In genomic region chr10:60003213-60003752, GRCm38 (mm10) we compare ENCODE assay signal across 8 mouse cellular contexts. TPM values are rescaled to one million over a fixed set of nuclear protein-coding genes. Genes with fewer than 3 reads are reported as not detected.
DNase-seq lines count a peak whose midpoint lies in the region; ATAC-seq and TF ChIP-seq lines count a peak whose summit lies in the region.

No protein-coding gene starts in this region.

- peaks cover 18% of the 10 kb centered on the region for H3K4me1 ChIP-seq in embryonic facial prominence, embryonic 10.5 days
- peaks cover 9% of the 10 kb centered on the region for H3K4me1 ChIP-seq in intestine, embryonic 15.5 days (replicated peaks)

- peaks cover 34% of the 10 kb centered on the region for H3K36me3 ChIP-seq in embryonic facial prominence, embryonic 10.5 days (replicated peaks)
- peaks cover 7% of the 10 kb centered on the region for H3K36me3 ChIP-seq in intestine, embryonic 15.5 days
- peaks cover 3% of the 10 kb centered on the region for H3K36me3 ChIP-seq in myocyte (ENCODE audit: control insufficient read depth, insufficient read depth)

- TF ChIP-seq POLR2A in myocyte (IDR thresholded peaks at IDR 0.05; ENCODE audit: insufficient read length, low read depth) = no peak

- WGBS in embryonic facial prominence, embryonic 10.5 days = under 1% methylated on average over 21 of the region's 21 CpGs
- WGBS in intestine, embryonic 15.5 days = under 1% methylated on average over 21 of the region's 21 CpGs

- no peaks in the 10 kb centered on the region for H3K27me3 ChIP-seq in embryonic facial prominence, embryonic 10.5 days (replicated peaks; ENCODE audit: low read depth, poor library complexity, severe bottlenecking)
- H3K27me3 ChIP-seq in intestine, embryonic 15.5 days (replicated peaks) = no peaks in the 10 kb centered on the region
- no peaks in the 10 kb centered on the region for H3K27me3 ChIP-seq in myocyte (ENCODE audit: control insufficient read depth, insufficient read depth, insufficient read length)

- peak overlapping the region; percentile 33 for H3ac ChIP-seq in myocyte (ENCODE audit: control insufficient read depth, insufficient read length)

- H3K4me2 ChIP-seq in intestine, embryonic 15.5 days (replicated peaks) = peak overlapping the region; percentile 77
- H3K4me2 ChIP-seq in myocyte (ENCODE audit: low read depth) = peak overlapping the region; percentile 89

- H3K27ac ChIP-seq in layer of hippocampus, adult 2 months = peak overlapping the region; percentile 100
- peak overlapping the region; percentile 96 for H3K27ac ChIP-seq in embryonic facial prominence, embryonic 10.5 days (replicated peaks)
- H3K27ac ChIP-seq in intestine, embryonic 15.5 days = peak overlapping the region; percentile 98

- DNase-seq in layer of hippocampus, adult 2 months (ENCODE audit: low spot score in 2 of 2) = no peak
- DNase-seq in layer of hippocampus, adult 9-10 months (ENCODE audit: low spot score) = no peak
- no peak for DNase-seq in embryonic facial prominence, embryonic 10.5 days (ENCODE audit: low spot score)
- no peak for DNase-seq in thymus, postnatal 4 days
- no peak for DNase-seq in right cerebral cortex, adult 18-20 months
- DNase-seq in layer of hippocampus, adult 8-10 months (ENCODE audit: low spot score in 2 of 2) = no peak

- H3K79me2 ChIP-seq in myocyte (ENCODE audit: control insufficient read depth, insufficient read depth) = peaks cover 38% of the 10 kb centered on the region

- no peaks in the 10 kb centered on the region for H3K9me3 ChIP-seq in embryonic facial prominence, embryonic 10.5 days
- H3K9me3 ChIP-seq in intestine, embryonic 15.5 days = no peaks in the 10 kb centered on the region

- H3K9ac ChIP-seq in intestine, embryonic 15.5 days = peak overlapping the region; percentile 38

- no peak; the same call in 1 of the 2 replicates for ATAC-seq in intestine, embryonic 15.5 days

- peak; percentile 38 for TF ChIP-seq CTCF in layer of hippocampus, adult 2 months (conservative IDR thresholded peaks at IDR 0.05)

- peak overlapping the region; percentile 92 for H3K4me3 ChIP-seq in layer of hippocampus, adult 2 months
- peak overlapping the region; percentile 74 for H3K4me3 ChIP-seq in embryonic facial prominence, embryonic 10.5 days
- peak overlapping the region; percentile 66 for H3K4me3 ChIP-seq in intestine, embryonic 15.5 days (replicated peaks)
- peak overlapping the region; percentile 98 for H3K4me3 ChIP-seq in myocyte

TF ChIP-seq in myocyte, 11 proteins besides CTCF, POLR2A, EP300 and RAD21:
- TF ChIP-seq POLR2AphosphoS2 (IDR thresholded peaks at IDR 0.05; ENCODE audit: insufficient read length, low read depth) (no peak), CEBPB (IDR thresholded peaks at IDR 0.05; ENCODE audit: insufficient read depth, poor library complexity, severe bottlenecking) (no peak), USF1 (IDR thresholded peaks at IDR 0.05; ENCODE audit: low read depth) (no peak), E2F4 (IDR thresholded peaks at IDR 0.05; ENCODE audit: insufficient read depth) (no peak), REST (IDR thresholded peaks at IDR 0.05; ENCODE audit: insufficient read depth, insufficient read length) (no peak), TCF3 (IDR thresholded peaks at IDR 0.05; ENCODE audit: insufficient read length, low read depth) (no peak), TCF12 (IDR thresholded peaks at IDR 0.05; ENCODE audit: insufficient read depth, poor library complexity, severe bottlenecking) (no peak), MYOG (IDR thresholded peaks at IDR 0.05; ENCODE audit: control insufficient read depth in 1 of 3, insufficient read depth in 1 of 3, insufficient read length in 2 of 3, low read depth in 2 of 3) (no peak), MYOD1 (IDR thresholded peaks at IDR 0.05; ENCODE audit: control insufficient read depth in 1 of 3, insufficient read length in 2 of 3, low read depth in 2 of 3) (no peak), SRF (IDR thresholded peaks at IDR 0.05; ENCODE audit: control insufficient read depth, insufficient read length, low read depth) (no peak)

RNA-seq across cellular contexts. Expression of gene Anapc16, which starts 0.3 kb away (rescaled TPM):
- 10 to 100 TPM; 64.8 to 71.4 TPM for total RNA-seq in layer of hippocampus, adult 2 months (2021)
- 104 and 109 TPM in 2 replicates for polyA plus RNA-seq in embryonic facial prominence, embryonic 10.5 days (2016; fragmentation: Nextera tagmentation; extraction: Ambion mirVana)
- polyA plus RNA-seq in intestine, embryonic 15.5 days (2015; fragmentation: Nextera tagmentation; extraction: Ambion mirVana) = 99.9 and 101 TPM in 2 replicates
- polyA plus RNA-seq in myocyte (2012; fragmentation: generic; extraction: Trizol) = 127 TPM
- 10 to 100 TPM; 66.2 to 69.6 (median 67.9) TPM for total RNA-seq in layer of hippocampus, adult 8-10 months (2022)

RNA-seq across cellular contexts. Expression of gene Ascc1, which starts 0.7 kb away (rescaled TPM):
- total RNA-seq in layer of hippocampus, adult 2 months (2021) = 10 to 100 TPM; 15.3 to 17.2 TPM
- polyA plus RNA-seq in embryonic facial prominence, embryonic 10.5 days (2016; fragmentation: Nextera tagmentation; extraction: Ambion mirVana) = 35.8 and 41.8 TPM in 2 replicates
- polyA plus RNA-seq in intestine, embryonic 15.5 days (2015; fragmentation: Nextera tagmentation; extraction: Ambion mirVana) = 45.2 and 45.3 TPM in 2 replicates
- polyA plus RNA-seq in myocyte (2012; fragmentation: generic; extraction: Trizol) = 36.7 TPM
- total RNA-seq in layer of hippocampus, adult 8-10 months (2022) = 10 to 100 TPM; 17.0 to 19.1 (median 17.7) TPM

RNA-seq across cellular contexts. Expression of gene Ddit4, which starts 51.6 kb away (rescaled TPM):
- 10 to 100 TPM; 63.6 to 66.7 TPM for total RNA-seq in layer of hippocampus, adult 2 months (2021)
- 35.9 and 42.0 TPM in 2 replicates for polyA plus RNA-seq in embryonic facial prominence, embryonic 10.5 days (2016; fragmentation: Nextera tagmentation; extraction: Ambion mirVana)
- 35.4 and 35.7 TPM in 2 replicates for polyA plus RNA-seq in intestine, embryonic 15.5 days (2015; fragmentation: Nextera tagmentation; extraction: Ambion mirVana)
- polyA plus RNA-seq in myocyte (2012; fragmentation: generic; extraction: Trizol) = 266 TPM
- 10 to 100 TPM; 51.3 to 71.6 (median 61.4) TPM for total RNA-seq in layer of hippocampus, adult 8-10 months (2022)
